Mouse (Mus musculus): ENCODE results near the gene Usp53.

DNA sequence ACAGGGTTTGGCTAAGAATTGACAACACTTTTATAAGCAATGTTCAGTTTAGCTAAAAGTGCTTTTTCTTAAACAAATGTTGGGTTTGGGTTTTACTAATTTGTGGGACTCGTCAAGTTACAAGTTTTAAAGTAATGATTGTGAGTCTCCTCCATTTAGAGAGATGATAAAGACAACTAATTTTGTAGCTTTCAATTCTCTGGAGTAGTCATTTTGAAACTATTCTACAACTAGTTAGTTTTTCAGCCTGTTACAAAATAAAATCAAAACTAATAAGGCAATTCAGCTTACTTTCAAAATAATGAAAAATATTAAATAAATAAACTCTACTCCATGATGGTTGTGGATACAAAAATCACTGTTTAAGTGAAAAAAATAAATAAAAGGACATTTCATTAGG is 51.8 kb downstream of the Usp53 start:
- TF ChIP-seq USF1 (IDR thresholded peaks at IDR 0.05; ENCODE audit: low read depth) (no peak), CTCF (IDR thresholded peaks at IDR 0.05; ENCODE audit: control insufficient read depth, insufficient read depth, insufficient read length) (no peak), MYOD1 (IDR thresholded peaks at IDR 0.05; ENCODE audit: control insufficient read depth, insufficient read length, low read depth) (no peak), MYOG (IDR thresholded peaks at IDR 0.05; ENCODE audit: control insufficient read depth, extremely low read depth, insufficient read length) (no peak)
